Mouse (Mus musculus) forebrain, embryonic 11.5 days (tissue): ENCODE data around the gene Cd3eap. TPM values are rescaled to one million over a fixed set of nuclear protein-coding genes. Genes with fewer than 3 reads are reported as not detected.

Source experiments
- ATAC-seq: fragments of 200-750 bp; cut with Nextera tagmentation; replicated peaks from 2 replicates; pipeline ENCODE4 v1.8.0; 2017; ENCODE audit warnings: moderate TSS enrichment; ENCODE audit not compliant: low FRiP score
- DNase-seq: peaks from one replicate; pipeline ENCODE4 v3.0.0-alpha.2; 2017; ENCODE audit warnings: low spot score
- H3K27ac ChIP-seq: fragments of 300-500 bp; sonication (generic); 2 replicates; pipeline ENCODE4 v1.5.1; 2014; ENCODE audit warnings: low read depth, low read length
- H3K27me3 ChIP-seq: fragments of 300-500 bp; sonication (generic); 2 replicates; pipeline ENCODE4 v1.6.1; 2014; ENCODE audit warnings: mild to moderate bottlenecking, low read length, mixed read lengths; ENCODE audit not compliant: control insufficient read depth, insufficient read depth
- H3K36me3 ChIP-seq: fragments of 300-500 bp; sonication (generic); 2 replicates; pipeline ENCODE4 v1.6.1; 2014; ENCODE audit warnings: mild to moderate bottlenecking, low read length, moderate library complexity, mixed read lengths; ENCODE audit not compliant: control insufficient read depth, insufficient read depth
- H3K4me1 ChIP-seq: fragments of 300-500 bp; sonication (generic); replicated peaks from 2 replicates; pipeline ENCODE4 v1.6.1; 2014; ENCODE audit warnings: low read length, mixed read lengths; ENCODE audit not compliant: control insufficient read depth, insufficient read depth
- H3K4me2 ChIP-seq: fragments of 300-500 bp; sonication (generic); 2 replicates; pipeline ENCODE4 v1.6.1; 2014; ENCODE audit warnings: low read depth, mild to moderate bottlenecking, low read length, moderate library complexity, mixed read lengths; ENCODE audit not compliant: severe bottlenecking
- H3K4me3 ChIP-seq: fragments of 300-500 bp; sonication (generic); 2 replicates; pipeline ENCODE4 v1.5.1; 2014; ENCODE audit warnings: low read depth, low read length
- H3K9ac ChIP-seq: fragments of 300-500 bp; sonication (generic); 2 replicates; pipeline ENCODE4 v1.6.1; 2014; ENCODE audit warnings: low read length
- H3K9me3 ChIP-seq: fragments of 300-500 bp; sonication (generic); 2 replicates; pipeline ENCODE4 v1.6.1; 2016; ENCODE audit warnings: low read length, mixed read lengths; ENCODE audit not compliant: control insufficient read depth
- WGBS: fragments of 180-500 bp; shearing (Covaris S2); extraction: QIAGEN DNeasy Blood & Tissue Kit; methylation state at CpG from one replicate; pipeline ENCODE4 v1.1.7; 2014; 5-methylcytosine and 5-hydroxymethylcytosine counted together
- polyA plus RNA-seq: library from polyadenylated mRNA; unstranded; fragments of >200 nt; fragmentation: Nextera tagmentation; extraction: Ambion mirVana; gene quantifications from 2 replicates; pipeline ENCODE4 v1.2.1, GENCODE M21; 2014

Gene Cd3eap
- polyA plus RNA-seq = 23.2 and 24.0 TPM in 2 replicates

DNA sequence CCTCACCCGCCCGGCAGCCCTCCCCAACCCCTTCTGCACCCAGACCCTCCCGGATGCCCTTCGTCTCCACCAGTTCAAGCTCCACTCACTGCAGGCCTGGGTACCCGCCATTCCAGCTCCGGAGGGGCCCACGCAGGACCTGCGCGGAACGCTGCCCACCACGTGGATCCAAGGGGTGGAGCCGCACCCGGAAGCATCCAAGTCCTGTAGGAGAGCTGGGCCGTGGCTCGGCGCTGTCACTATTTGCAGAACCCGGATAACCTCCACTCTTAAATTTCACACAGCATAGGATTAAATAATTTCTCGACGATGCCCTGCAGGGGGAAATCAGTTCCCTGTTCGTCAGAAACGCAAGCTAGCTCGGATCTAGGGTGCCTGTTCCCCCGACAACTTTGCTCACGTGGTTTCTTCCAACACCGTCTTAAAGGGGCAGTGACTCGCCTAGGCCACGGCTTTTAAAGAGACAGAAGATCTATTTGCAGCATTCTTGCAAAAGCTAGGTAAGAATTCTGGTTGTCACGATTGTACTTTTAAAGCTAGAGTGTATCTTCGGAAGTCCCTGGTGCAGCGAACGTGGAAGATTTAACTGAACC, at the start of gene Cd3eap, which contains the start of gene Ppp1r13l:
Gene Cd3eap, minus strand, starts transcription at position 185 of the 593 bp plus-strand sequence.
Gene Ppp1r13l, plus strand, starts transcription at position 451 of the 593 bp plus-strand sequence.
- Histone ChIP-seq H3K27ac (no peak within 1 kb of the TSS), H3K4me1 (peaks cover 17% of the 10 kb centered on the region; the same call in 1 of the 2 replicates), H3K27me3 (no peaks in the 10 kb centered on the region), H3K9ac (peak within 1 kb of the TSS; percentile 59), H3K4me3 (peak within 1 kb of the TSS; percentile 66), H3K4me2 (peak within 1 kb of the TSS; percentile 93), H3K36me3 (peaks cover 4% of the 10 kb centered on the region; the same call in 1 of the 2 replicates), H3K9me3 (no peaks in the 10 kb centered on the region)
- DNase-seq (peak; percentile 88), ATAC-seq (peak; percentile 72)
- WGBS = under 1% methylated on average over 31 of the region's 31 CpGs

DNA sequence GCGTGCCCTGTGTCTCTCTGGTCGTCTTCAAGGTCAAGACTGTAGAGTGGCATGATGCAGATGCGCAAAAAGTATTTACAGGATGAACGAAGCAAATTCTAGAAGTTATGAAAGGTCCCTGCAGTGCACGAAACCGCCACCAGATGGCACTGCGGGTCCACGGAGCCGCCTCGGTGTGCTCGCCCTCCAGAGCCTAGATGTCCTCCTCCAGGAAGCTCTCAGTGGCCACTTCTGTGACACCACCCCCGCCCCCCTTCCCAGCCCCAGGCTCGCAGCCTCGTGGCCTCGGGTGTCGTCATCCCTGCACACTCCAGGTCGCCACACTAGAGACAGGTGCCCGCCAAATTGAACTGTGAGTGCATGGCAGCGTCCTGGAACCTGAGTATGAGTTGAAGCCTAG, 46.1 kb upstream of the Cd3eap start:
- 3% methylated on average over 19 of the region's 19 CpGs for WGBS
- no peak overlapping the region for H3K9ac ChIP-seq
- H3K4me3 ChIP-seq = no peak overlapping the region
- DNase-seq (peak; percentile 93), ATAC-seq (peak; percentile 77)
- peaks cover 7% of the 10 kb centered on the region; the same call in 1 of the 2 replicates for H3K9me3 ChIP-seq
- peaks cover 31% of the 10 kb centered on the region for H3K27me3 ChIP-seq
- H3K4me2 ChIP-seq = peak overlapping the region; percentile 29; the same call in 1 of the 2 replicates
- H3K36me3 ChIP-seq = no peaks in the 10 kb centered on the region
- H3K27ac ChIP-seq = no peak overlapping the region
- peaks cover 5% of the 10 kb centered on the region; the same call in 1 of the 2 replicates for H3K4me1 ChIP-seq

DNA sequence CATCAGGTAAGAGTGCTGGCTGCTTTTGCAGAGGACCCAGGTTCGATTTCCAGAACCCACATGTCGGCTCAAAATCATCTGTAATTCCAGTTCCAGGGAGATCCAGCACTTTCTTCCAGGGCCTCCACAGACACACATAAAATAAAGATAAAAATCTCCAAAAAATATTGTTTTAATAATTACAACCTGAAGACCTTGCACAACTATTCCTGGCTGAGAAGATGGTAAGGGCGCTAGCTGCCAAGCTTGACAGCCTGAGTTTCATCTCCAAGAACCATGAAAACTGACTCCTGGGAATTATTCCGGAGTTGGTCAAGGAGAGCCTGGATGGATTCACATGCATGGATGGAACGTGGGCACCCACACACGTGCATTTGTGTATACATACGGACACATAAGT, 45.2 kb upstream of the Cd3eap start, which contains the start of gene Ckm:
Gene Ckm, plus strand, starts transcription at position 301 of the 400 bp plus-strand sequence.
- H3K27me3 ChIP-seq = peaks cover 31% of the 10 kb centered on the region
- 57% methylated on average over 7 of the region's 7 CpGs for WGBS
- DNase-seq (no peak), ATAC-seq (no peak)
- H3K27ac ChIP-seq = no peak within 1 kb of the TSS
- peak within 1 kb of the TSS; percentile 55 for H3K9ac ChIP-seq
- H3K9me3 ChIP-seq = peaks cover 7% of the 10 kb centered on the region; the same call in 1 of the 2 replicates
- no peaks in the 10 kb centered on the region for H3K36me3 ChIP-seq
- H3K4me2 ChIP-seq = peak within 1 kb of the TSS; percentile 97
- H3K4me3 ChIP-seq = peak within 1 kb of the TSS; percentile 40
- peaks cover 5% of the 10 kb centered on the region; the same call in 1 of the 2 replicates for H3K4me1 ChIP-seq

DNA sequence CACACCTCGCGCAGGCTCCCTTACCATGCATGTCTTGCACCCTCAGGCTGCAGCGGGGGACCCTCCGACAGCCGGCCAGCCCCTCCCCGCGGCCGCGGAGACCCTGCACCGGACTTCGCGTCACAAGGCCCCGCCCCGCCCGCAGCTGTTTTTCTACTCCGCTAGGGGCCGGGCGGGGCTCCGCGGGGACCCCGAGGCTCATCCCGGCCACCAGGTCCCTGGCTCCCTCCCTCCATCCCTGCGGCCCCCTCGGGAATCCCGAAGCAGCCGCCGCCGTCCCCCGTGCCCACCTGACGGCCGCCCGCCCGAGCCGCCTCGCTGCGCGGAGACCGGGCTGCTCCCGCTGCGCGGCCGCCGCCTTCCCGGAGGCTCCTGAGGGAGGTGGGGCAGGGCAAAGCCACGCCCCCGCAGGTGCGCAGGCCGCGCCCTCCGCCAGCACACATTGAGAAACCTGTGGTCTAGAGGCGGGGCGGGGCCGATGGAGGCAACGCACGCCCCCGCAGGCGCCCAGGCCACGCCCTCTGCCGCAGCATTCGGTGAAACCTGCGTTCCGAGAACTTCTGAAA, 44.5 kb upstream of the Cd3eap start, which contains the start of gene Klc3:
Gene Klc3, minus strand, starts transcription at position 374 of the 566 bp plus-strand sequence.
- under 1% methylated on average over 62 of the region's 62 CpGs for WGBS
- Histone ChIP-seq H3K4me2 (peak within 1 kb of the TSS; percentile 97), H3K9ac (peak within 1 kb of the TSS; percentile 55), H3K27ac (no peak within 1 kb of the TSS), H3K27me3 (peaks cover 33% of the 10 kb centered on the region), H3K36me3 (no peaks in the 10 kb centered on the region), H3K4me3 (peak within 1 kb of the TSS; percentile 40), H3K9me3 (peaks cover 7% of the 10 kb centered on the region; the same call in 1 of the 2 replicates), H3K4me1 (peaks cover 5% of the 10 kb centered on the region; the same call in 1 of the 2 replicates)
- ATAC-seq = peak; percentile 27; the same call in 1 of the 2 replicates
- peak; percentile 73 for DNase-seq

DNA sequence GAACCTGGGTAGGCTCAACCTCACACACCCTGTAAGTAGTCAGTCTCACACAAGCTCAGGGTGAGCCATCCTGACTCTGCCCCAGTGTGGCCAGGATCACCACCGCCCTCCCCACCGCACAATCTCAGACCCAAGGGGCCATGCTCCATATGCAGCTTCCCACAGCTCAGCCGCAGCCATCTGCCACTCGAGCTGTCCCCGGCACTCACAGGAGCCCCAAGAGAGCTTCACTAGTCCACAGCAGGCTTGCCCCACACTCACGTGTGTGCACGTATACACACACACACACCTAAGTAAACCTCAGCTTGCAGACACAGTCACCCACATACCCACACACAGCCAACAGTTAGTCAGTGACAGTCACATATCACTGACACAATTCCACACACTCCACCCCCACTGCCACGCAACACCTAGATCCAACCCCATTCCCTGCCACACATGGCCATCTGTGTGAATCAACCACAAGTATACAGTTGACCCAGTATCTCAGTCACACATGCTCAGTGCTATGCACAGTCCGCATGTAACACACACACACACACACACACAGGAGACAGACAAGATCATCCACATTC, 43.3 kb upstream of the Cd3eap start:
- 86% methylated on average over 9 of the region's 9 CpGs for WGBS
- peaks cover 5% of the 10 kb centered on the region; the same call in 1 of the 2 replicates for H3K4me1 ChIP-seq
- ATAC-seq = no peak
- DNase-seq = no peak
- H3K27ac ChIP-seq = no peak overlapping the region
- H3K9ac ChIP-seq = no peak overlapping the region
- peaks cover 33% of the 10 kb centered on the region for H3K27me3 ChIP-seq
- no peak overlapping the region for H3K4me3 ChIP-seq
- H3K36me3 ChIP-seq = no peaks in the 10 kb centered on the region
- peaks cover 7% of the 10 kb centered on the region; the same call in 1 of the 2 replicates for H3K9me3 ChIP-seq
- no peak overlapping the region for H3K4me2 ChIP-seq

DNA sequence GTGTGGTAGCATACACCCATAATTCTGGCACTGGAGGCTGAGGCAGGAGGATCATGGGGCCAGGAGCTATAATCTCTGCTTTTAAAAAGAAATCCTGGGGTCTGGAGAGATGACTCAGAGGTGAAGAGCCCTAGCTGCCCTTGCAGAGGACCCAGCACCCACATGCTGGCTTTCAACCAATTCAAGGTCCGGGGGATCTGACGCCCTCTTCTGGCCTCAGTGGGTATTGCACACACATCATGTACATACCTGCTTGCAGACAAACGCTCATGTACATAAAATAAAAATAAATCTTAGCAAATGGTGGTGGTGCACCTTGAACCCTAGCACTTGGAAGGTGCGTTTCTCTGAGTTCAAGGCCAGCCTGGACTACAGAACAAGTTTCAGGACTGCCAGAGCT, 41.7 kb upstream of the Cd3eap start:
- DNase-seq = no peak
- Histone ChIP-seq H3K4me2 (no peak overlapping the region), H3K9ac (no peak overlapping the region), H3K27me3 (peaks cover 33% of the 10 kb centered on the region), H3K4me1 (peaks cover 5% of the 10 kb centered on the region; the same call in 1 of the 2 replicates), H3K36me3 (no peaks in the 10 kb centered on the region), H3K9me3 (peaks cover 7% of the 10 kb centered on the region; the same call in 1 of the 2 replicates), H3K4me3 (no peak overlapping the region), H3K27ac (no peak overlapping the region)
- no peak for ATAC-seq
- WGBS = 78% methylated on average over 4 of the region's 4 CpGs

DNA sequence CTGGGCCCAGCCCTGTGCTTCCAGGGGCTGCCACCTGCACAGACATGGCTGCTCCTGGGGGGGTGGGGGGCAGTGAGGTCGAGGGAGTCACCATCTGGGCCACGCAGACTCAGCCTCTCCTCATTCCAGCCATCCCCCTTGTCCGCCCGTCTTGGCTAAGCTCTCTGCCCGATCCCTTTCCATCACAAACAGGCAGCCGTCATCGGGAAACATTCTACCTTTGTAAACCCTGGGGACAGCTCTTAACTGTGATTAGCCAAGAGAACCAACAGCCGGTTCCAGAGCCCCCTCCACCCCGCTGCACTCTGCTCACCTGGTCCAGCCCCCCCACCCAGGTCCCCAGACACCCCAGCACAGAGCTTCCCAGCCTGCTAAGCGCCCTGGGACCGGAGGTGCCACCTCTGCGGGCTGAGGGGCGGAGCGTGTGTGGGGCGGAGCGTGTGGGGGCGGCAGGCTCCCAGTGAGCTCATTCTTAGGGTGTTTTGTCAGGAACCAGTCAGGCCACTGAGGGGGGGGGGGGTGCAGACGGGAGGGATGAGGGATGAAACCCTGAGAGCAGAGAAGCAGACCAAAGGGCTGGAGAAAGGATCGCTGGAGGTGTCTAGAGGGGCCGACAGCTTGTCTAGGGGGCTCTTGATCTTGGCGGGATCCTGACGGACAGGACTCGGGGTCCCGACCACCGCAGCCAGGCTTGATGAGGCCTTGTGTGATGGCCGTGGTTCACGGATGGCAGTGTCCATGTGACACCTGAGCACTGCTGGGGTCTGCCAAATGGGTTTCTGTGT, 40.4 kb upstream of the Cd3eap start:
- DNase-seq (peak; percentile 76), ATAC-seq (peak; percentile 49; the same call in 1 of the 2 replicates)
- 2% methylated on average over 27 of the region's 27 CpGs for WGBS
- H3K9me3 ChIP-seq = peaks cover 7% of the 10 kb centered on the region; the same call in 1 of the 2 replicates
- H3K27me3 ChIP-seq = peaks cover 27% of the 10 kb centered on the region
- peaks cover 3% of the 10 kb centered on the region; the same call in 1 of the 2 replicates for H3K36me3 ChIP-seq
- H3K4me1 ChIP-seq = peaks cover 5% of the 10 kb centered on the region; the same call in 1 of the 2 replicates
- peak overlapping the region; percentile 19 for H3K4me3 ChIP-seq
- 0 out of 2 replicates have a peak overlapping the region, but pooled peaks have one; percentile 18 for H3K9ac ChIP-seq
- no peak overlapping the region for H3K27ac ChIP-seq
- peak overlapping the region; percentile 43 for H3K4me2 ChIP-seq
